Mouse (Mus musculus): Measurements from ENCODE around the gene Olfr649. TPM values are rescaled to one million over a fixed set of nuclear protein-coding genes. Genes with fewer than 3 reads are reported as not detected.

The Olfr649 gene
- not detected in 2 replicates for polyA plus RNA-seq (2015; fragmentation: Nextera tagmentation; extraction: Ambion mirVana)

DNA sequence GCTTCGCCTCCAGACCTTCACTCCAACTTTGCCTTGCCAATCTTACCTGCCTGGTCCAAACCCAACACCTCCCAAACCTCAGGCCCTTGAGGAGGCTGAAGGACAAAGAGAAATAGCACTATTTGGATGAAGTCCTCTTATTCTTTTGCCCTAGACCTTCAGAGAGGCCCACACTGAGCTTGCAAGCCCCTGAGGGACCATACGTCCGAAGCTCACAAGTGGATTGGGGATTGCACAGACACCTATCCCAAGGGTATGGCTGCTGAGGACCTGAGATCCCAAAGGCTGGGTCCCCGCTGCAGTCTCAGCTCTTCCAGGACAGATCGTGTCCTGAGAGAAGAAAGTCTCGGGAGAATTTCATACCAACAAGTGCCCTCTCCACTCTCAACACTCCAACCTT is at the start of gene Olfr649:
Olfr649 (minus strand) TSS at position 101 of the 400 bp plus-strand sequence.
- no peak for ATAC-seq
- Histone ChIP-seq H3K4me3 (ENCODE audit: low read depth, low read length) (no peak within 1 kb of the TSS), H3K9ac (replicated peaks) (no peak within 1 kb of the TSS), H3K4me1 (ENCODE audit: insufficient read depth) (no peaks in the 10 kb centered on the region), H3K9me3 (ENCODE audit: low read length) (no peaks in the 10 kb centered on the region), H3K27ac (ENCODE audit: low read depth) (no peak within 1 kb of the TSS), H3K27me3 (ENCODE audit: insufficient read depth, low read length) (no peaks in the 10 kb centered on the region), H3K4me2 (ENCODE audit: low read depth, low read length) (no peak within 1 kb of the TSS), H3K36me3 (replicated peaks; ENCODE audit: insufficient read depth, low read length) (no peaks in the 10 kb centered on the region)
- WGBS (ENCODE audit: insufficient replicate concordance), result 78% methylated on average over 6 of the region's 6 CpGs
- TF ChIP-seq CTCF (IDR thresholded peaks at IDR 0.05; ENCODE audit: low read depth) (no peak), EP300 (IDR thresholded peaks at IDR 0.05; ENCODE audit: low read depth) (no peak)
- DNase-seq, result no peak

DNA sequence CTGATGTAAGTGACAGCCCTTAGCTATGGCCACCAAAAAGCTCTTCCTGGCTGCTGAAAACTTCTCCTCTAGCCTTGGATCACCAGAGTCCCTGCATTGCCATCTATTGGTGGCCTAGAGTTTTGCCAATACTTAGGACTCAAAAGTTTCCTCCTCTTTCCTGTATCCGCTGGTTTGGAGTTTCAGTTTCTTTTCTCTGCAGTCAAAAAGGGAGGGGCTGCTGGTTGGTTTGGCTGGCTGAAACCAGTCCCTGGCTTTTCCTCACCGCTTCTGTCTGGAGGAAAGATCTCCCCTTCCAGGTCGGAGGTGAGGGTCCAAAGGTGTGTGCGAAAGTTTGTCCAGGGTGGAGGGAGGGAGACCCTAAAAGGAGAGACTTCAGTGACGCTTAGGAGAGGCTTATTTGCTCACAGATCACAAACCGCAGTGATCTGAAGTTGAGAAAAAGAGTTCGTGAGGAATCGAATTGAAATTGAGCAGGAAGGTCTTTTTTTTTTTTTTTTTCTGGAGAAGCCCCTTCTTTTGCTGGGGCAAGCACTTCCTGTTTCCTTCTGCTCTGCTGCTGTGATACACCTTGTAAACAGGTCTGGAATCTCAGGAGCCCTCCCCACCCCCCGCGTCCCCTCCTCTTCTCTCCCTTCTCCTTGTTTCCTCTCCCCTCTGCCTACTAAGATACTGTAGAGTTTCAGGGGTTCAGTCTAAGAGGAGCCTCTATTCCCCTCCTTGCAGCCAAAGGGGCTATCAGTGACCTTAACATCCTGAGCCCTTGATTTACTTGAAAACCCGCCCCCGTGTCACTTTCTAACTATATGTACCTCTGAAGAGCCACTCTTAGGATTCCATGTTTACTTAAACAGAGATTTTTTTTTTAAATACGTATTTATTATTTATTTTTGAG is 48.7 kb upstream of the Olfr649 start, which contains the start of gene Trim34a:
Trim34a (plus strand) TSS at position 171 of the 895 bp plus-strand sequence.
- H3K9ac ChIP-seq (replicated peaks), result peak within 1 kb of the TSS; percentile 77
- WGBS (ENCODE audit: insufficient replicate concordance), result 6% methylated on average over 13 of the region's 13 CpGs
- peak within 1 kb of the TSS; percentile 69 for H3K4me3 ChIP-seq (ENCODE audit: low read depth, low read length)
- H3K9me3 ChIP-seq (ENCODE audit: low read length), result no peaks in the 10 kb centered on the region
- H3K27me3 ChIP-seq (ENCODE audit: insufficient read depth, low read length), result no peaks in the 10 kb centered on the region
- DNase-seq, result peak; percentile 70
- peak within 1 kb of the TSS; percentile 81 for H3K27ac ChIP-seq (ENCODE audit: low read depth)
- H3K4me1 ChIP-seq (ENCODE audit: insufficient read depth), result no peaks in the 10 kb centered on the region
- no peaks in the 10 kb centered on the region for H3K36me3 ChIP-seq (replicated peaks; ENCODE audit: insufficient read depth, low read length)
- TF ChIP-seq CTCF (IDR thresholded peaks at IDR 0.05; ENCODE audit: low read depth) (peak; percentile 83), EP300 (IDR thresholded peaks at IDR 0.05; ENCODE audit: low read depth) (peak; percentile 66)
- H3K4me2 ChIP-seq (ENCODE audit: low read depth, low read length), result peak within 1 kb of the TSS; percentile 79
- peak; percentile 96 for ATAC-seq

DNA sequence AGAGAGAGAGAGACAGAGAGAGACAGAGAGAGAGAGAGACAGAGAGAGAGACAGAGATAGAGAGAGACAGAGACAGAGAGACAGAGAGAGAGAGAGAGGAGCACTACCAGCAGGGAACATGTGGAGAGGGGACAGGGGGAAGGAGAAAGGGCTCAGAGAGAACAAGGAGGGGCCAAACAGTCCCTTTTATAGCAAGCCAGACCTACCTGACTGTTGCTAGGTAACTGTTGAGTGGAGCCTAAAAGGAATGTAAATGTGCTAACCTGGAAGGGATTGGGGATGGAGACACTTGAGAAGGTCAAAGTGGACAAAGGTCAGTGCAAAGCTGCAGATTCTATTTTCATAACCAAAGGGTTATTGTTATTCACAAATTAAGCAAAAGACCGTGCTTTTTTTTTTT is 47.8 kb upstream of the Olfr649 start:
- Histone ChIP-seq H3K4me3 (ENCODE audit: low read depth, low read length) (0 out of 2 replicates have a peak overlapping the region, but pooled peaks have one; percentile 69), H3K27me3 (ENCODE audit: insufficient read depth, low read length) (no peaks in the 10 kb centered on the region), H3K27ac (ENCODE audit: low read depth) (no peak overlapping the region), H3K36me3 (replicated peaks; ENCODE audit: insufficient read depth, low read length) (no peaks in the 10 kb centered on the region), H3K9ac (replicated peaks) (no peak overlapping the region), H3K9me3 (ENCODE audit: low read length) (no peaks in the 10 kb centered on the region), H3K4me1 (ENCODE audit: insufficient read depth) (no peaks in the 10 kb centered on the region), H3K4me2 (ENCODE audit: low read depth, low read length) (peak overlapping the region; percentile 79)
- DNase-seq (no peak), ATAC-seq (no peak)
- TF ChIP-seq EP300 (IDR thresholded peaks at IDR 0.05; ENCODE audit: low read depth), result no peak
- WGBS (ENCODE audit: insufficient replicate concordance), result 64% methylated on average over 1 of the region's 1 CpGs

DNA sequence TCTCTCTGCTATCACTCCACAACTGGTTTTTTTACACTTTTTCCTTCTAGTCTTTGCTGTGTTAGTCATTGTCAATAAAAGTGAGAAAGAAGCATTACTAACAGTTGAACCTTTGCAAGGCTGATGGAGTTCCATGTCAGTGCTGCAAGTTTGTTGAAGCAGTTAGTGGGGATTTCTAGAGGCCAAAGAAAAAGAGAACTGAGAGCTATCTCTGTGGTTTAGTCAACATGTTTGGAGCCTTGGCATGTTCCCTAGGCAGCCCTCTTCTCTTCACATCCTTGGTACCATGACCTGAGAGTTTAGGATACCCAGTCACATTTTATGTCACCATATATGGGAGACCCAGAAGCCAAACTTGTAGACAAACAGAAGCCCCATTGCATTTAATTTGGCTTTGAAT is 45.1 kb upstream of the Olfr649 start:
- DNase-seq (no peak), ATAC-seq (no peak)
- TF ChIP-seq EP300 (IDR thresholded peaks at IDR 0.05; ENCODE audit: low read depth), result no peak
- TF ChIP-seq CTCF (IDR thresholded peaks at IDR 0.05; ENCODE audit: low read depth), result no peak

DNA sequence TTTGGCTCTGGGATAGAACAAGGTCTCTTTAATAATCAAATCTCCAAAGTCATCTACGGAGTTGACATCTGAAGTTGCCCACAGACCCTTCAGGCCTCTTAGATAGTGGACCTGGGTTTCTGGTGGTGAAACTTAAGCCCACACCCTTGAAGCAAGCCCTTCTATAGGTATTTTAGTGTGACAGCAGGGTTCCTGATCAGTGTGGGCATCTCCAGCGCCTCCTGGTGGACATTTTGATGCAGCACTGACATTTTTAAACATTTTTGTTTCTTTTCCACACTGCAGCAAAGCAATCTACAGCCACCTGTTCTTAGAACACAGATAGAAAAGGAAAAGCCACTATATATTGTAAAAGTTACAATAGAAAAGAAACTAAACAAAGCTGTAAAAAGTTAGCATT is 35.4 kb upstream of the Olfr649 start:
- H3K27me3 ChIP-seq (ENCODE audit: insufficient read depth, low read length), result no peaks in the 10 kb centered on the region
- DNase-seq (peak; percentile 50), ATAC-seq (0 out of 2 replicates have a peak, but pooled peaks have one; percentile 23)
- H3K4me2 ChIP-seq (ENCODE audit: low read depth, low read length), result no peak overlapping the region
- H3K36me3 ChIP-seq (replicated peaks; ENCODE audit: insufficient read depth, low read length), result no peaks in the 10 kb centered on the region
- H3K27ac ChIP-seq (ENCODE audit: low read depth), result no peak overlapping the region
- H3K9ac ChIP-seq (replicated peaks), result no peak overlapping the region
- WGBS (ENCODE audit: insufficient replicate concordance), result 35% methylated on average over 2 of the region's 2 CpGs
- H3K9me3 ChIP-seq (ENCODE audit: low read length), result no peaks in the 10 kb centered on the region
- no peaks in the 10 kb centered on the region for H3K4me1 ChIP-seq (ENCODE audit: insufficient read depth)
- no peak overlapping the region for H3K4me3 ChIP-seq (ENCODE audit: low read depth, low read length)
- TF ChIP-seq EP300 (IDR thresholded peaks at IDR 0.05; ENCODE audit: low read depth) (no peak), CTCF (IDR thresholded peaks at IDR 0.05; ENCODE audit: low read depth) (peak; percentile 87)

More for the DNA sequence above, 45.1 kb upstream of the Olfr649 start:
- no peak overlapping the region for H3K4me2 ChIP-seq (ENCODE audit: low read depth, low read length)
- no peak overlapping the region for H3K4me3 ChIP-seq (ENCODE audit: low read depth, low read length)
- H3K36me3 ChIP-seq (replicated peaks; ENCODE audit: insufficient read depth, low read length), result no peaks in the 10 kb centered on the region
- no peak overlapping the region for H3K27ac ChIP-seq (ENCODE audit: low read depth)
- H3K9me3 ChIP-seq (ENCODE audit: low read length), result no peaks in the 10 kb centered on the region
- H3K27me3 ChIP-seq (ENCODE audit: insufficient read depth, low read length), result no peaks in the 10 kb centered on the region
- H3K4me1 ChIP-seq (ENCODE audit: insufficient read depth), result no peaks in the 10 kb centered on the region
- H3K9ac ChIP-seq (replicated peaks), result no peak overlapping the region

DNA sequence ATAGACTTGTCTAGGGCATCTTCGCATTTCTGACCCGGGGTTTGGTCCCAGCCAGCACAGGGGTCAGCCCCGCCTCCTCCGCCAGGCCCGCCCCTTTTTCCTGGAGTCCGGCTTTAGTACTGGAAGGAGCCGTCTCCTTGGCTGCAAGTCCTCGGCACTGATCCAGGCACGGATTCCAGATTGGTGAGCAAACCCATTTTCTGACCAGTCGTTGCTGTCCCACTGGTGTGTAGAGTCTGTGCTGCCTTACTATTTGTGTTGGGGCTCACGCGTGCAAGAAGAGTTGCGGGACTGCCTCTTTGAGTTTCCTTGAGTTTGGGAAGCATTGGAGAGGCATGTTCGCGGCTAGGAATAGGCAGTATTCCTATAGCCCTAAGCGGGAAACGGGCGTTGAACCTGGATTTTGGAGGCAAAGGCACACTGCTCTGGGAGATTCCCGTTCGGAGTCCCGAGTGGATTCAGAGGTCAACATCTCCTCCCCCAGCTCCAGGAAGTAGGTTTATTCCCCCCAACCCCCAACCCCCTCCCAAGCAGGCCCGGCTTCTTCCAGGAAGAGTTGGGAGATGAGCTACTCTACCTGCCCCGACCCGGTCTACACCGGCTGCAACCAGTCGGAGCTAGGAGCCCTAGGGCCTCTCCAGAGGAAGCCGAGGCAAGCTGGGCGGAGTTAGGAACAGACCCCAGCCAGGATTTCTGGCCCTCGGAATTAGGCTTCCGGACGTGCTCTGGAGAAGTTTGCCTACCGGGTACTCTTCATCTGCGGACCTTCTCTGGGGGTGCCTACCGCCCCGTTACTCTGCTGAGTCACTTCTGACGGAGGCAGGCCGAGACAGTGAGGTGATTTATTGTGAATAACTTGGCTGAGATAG is 23.1 kb upstream of the Olfr649 start, which contains the start of gene Trim6:
Trim6 (plus strand) TSS at position 93 of the 869 bp plus-strand sequence.
- H3K36me3 ChIP-seq (replicated peaks; ENCODE audit: insufficient read depth, low read length), result no peaks in the 10 kb centered on the region
- no peaks in the 10 kb centered on the region for H3K27me3 ChIP-seq (ENCODE audit: insufficient read depth, low read length)
- 5% methylated on average over 37 of the region's 37 CpGs for WGBS (ENCODE audit: insufficient replicate concordance)
- no peak for TF ChIP-seq CTCF (IDR thresholded peaks at IDR 0.05; ENCODE audit: low read depth)
- no peak for TF ChIP-seq EP300 (IDR thresholded peaks at IDR 0.05; ENCODE audit: low read depth)
- H3K9me3 ChIP-seq (ENCODE audit: low read length), result no peaks in the 10 kb centered on the region
- ATAC-seq (peak; percentile 76), DNase-seq (peak; percentile 68)
- H3K4me2 ChIP-seq (ENCODE audit: low read depth, low read length), result peak within 1 kb of the TSS; percentile 78
- H3K9ac ChIP-seq (replicated peaks), result peak within 1 kb of the TSS; percentile 52
- H3K27ac ChIP-seq (ENCODE audit: low read depth), result peak within 1 kb of the TSS; percentile 34; the same call in 1 of the 2 replicates
- peak within 1 kb of the TSS; percentile 51 for H3K4me3 ChIP-seq (ENCODE audit: low read depth, low read length)
- H3K4me1 ChIP-seq (ENCODE audit: insufficient read depth), result peaks cover 4% of the 10 kb centered on the region
